Mouse (Mus musculus) liver, adult 2 months (tissue): ENCODE data around the gene Cks1brt. TPM values are rescaled to one million over a fixed set of nuclear protein-coding genes. Genes with fewer than 3 reads are reported as not detected.
A peak's percentile ranks its signal among the peaks of the same experiment; 100 is the strongest.
"Not testable (repeated sequence)": the region's sequence is repeated elsewhere in the genome, so short reads cannot be mapped to it uniquely, and the experiment has no call there.

ENCODE experiments used
- DNase-seq: peaks from one replicate; pipeline ENCODE4 v3.0.0-alpha.2; 2011; ENCODE audit warnings: low read depth, low spot score; ENCODE audit errors: extremely low read depth
- H3K27ac ChIP-seq: fragments of 200-500 bp; replicated peaks from 2 replicates; pipeline ENCODE4 v1.5.1; 2012; ENCODE audit warnings: low read depth, mild to moderate bottlenecking, control low read depth, inconsistent platforms, low read length; ENCODE audit not compliant: insufficient read depth
- H3K27me3 ChIP-seq: fragments of 200-500 bp; 2 replicates; pipeline ENCODE4 v1.6.1; 2012; ENCODE audit warnings: mild to moderate bottlenecking, moderate library complexity, low read length, inconsistent platforms; ENCODE audit not compliant: control insufficient read depth, insufficient read depth
- H3K36me3 ChIP-seq: fragments of 200-500 bp; 2 replicates; pipeline ENCODE4 v1.6.1; 2012; ENCODE audit warnings: low read length, inconsistent platforms; ENCODE audit not compliant: control insufficient read depth, insufficient read depth
- H3K4me1 ChIP-seq: fragments of 200-500 bp; 2 replicates; pipeline ENCODE4 v1.6.1; 2011; ENCODE audit warnings: low read length; ENCODE audit not compliant: control insufficient read depth, insufficient read depth
- H3K4me3 ChIP-seq: fragments of 200-500 bp; 2 replicates; pipeline ENCODE4 v1.5.1; 2011; ENCODE audit warnings: low read depth, mild to moderate bottlenecking, control low read depth, low read length, moderate library complexity; ENCODE audit not compliant: insufficient read depth
- H3K79me2 ChIP-seq: fragments of 200-500 bp; 2 replicates; pipeline ENCODE4 v1.6.1; 2012; ENCODE audit warnings: inconsistent platforms, mild to moderate bottlenecking, low read length, moderate library complexity; ENCODE audit not compliant: control insufficient read depth, insufficient read depth
- H3K9ac ChIP-seq: fragments of 200-500 bp; 2 replicates; pipeline ENCODE4 v1.6.1; 2012; ENCODE audit warnings: low read depth, mild to moderate bottlenecking, control low read depth, inconsistent platforms, low read length
- CTCF ChIP-seq: fragments of 200-500 bp; IDR thresholded peaks from 2 replicates; pipeline ENCODE4 v1.5.1; 2011; ENCODE audit warnings: low read depth, low read length, control low read depth
- POLR2A ChIP-seq: fragments of 200-500 bp; IDR thresholded peaks from 2 replicates; pipeline ENCODE4 v1.6.1; 2011; ENCODE audit warnings: low read length, control low read depth; ENCODE audit not compliant: insufficient read depth; ENCODE audit errors: extremely low read depth
- WGBS: fragments of 180-500 bp; shearing (Covaris S2); methylation state at CpG from one replicate; pipeline ENCODE4 v1.1.7; 2018; 5-methylcytosine and 5-hydroxymethylcytosine counted together
- polyA plus RNA-seq: library from polyadenylated mRNA; depleted of rRNA; stranded (reverse); fragments of >200 nt; gene quantifications from 2 replicates; pipeline ENCODE4 v1.2.3, GENCODE M21; 2012
- total RNA-seq: library from RNA; depleted of rRNA; stranded (reverse); fragments of >200 nt; gene quantifications from 2 replicates; pipeline ENCODE4 v1.2.3, GENCODE M21; 2014

Gene Cks1brt
- total and polyA plus RNA-seq, 2 experiments, result not detected

GRCm38 (mm10) chr8:85122995-85123394 lies 28.7 kb upstream of the Cks1brt start, which contains the start of gene Zfp791:
Gene Zfp791 (minus strand): TSS chr8:85123095.
- H3K27ac ChIP-seq, result no peak within 1 kb of the TSS
- H3K27me3 ChIP-seq, result no peaks in the 10 kb centered on the region
- no peaks in the 10 kb centered on the region; the same call in 1 of the 2 replicates for H3K4me1 ChIP-seq
- no peaks in the 10 kb centered on the region for H3K36me3 ChIP-seq
- DNase-seq, result no peak
- TF ChIP-seq CTCF (no peak), POLR2A (no peak)
- 90% methylated on average over 3 of the region's 3 CpGs for WGBS
- H3K79me2 ChIP-seq, result peaks cover 3% of the 10 kb centered on the region; the same call in 1 of the 2 replicates
- H3K4me3 ChIP-seq, result no peak within 1 kb of the TSS
- H3K9ac ChIP-seq, result no peak within 1 kb of the TSS

DNA sequence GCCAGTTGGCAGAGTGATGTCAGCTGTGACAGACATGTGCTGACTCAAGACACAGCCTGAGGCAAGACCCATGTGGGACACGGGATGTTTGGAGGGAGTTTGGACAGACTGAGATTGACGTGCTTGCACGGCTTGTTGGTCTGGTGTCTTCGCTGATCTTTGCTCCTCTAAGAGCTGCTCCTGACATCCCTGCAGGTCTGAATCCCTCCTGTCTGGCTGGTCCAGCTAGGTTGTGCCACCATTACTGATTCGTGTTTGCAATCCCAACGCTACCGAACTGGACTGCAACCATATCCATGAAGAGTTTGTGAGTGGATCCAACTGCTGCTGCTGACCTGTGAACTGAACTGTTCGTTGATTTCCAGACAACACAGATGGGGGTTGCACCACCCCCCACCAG lies 28.0 kb upstream of the Cks1brt start:
- DNase-seq, result no peak
- Histone ChIP-seq H3K79me2 (no peaks in the 10 kb centered on the region), H3K9ac (no peak overlapping the region), H3K36me3 (no peaks in the 10 kb centered on the region), H3K27ac (no peak overlapping the region), H3K4me1 (no peaks in the 10 kb centered on the region), H3K27me3 (no peaks in the 10 kb centered on the region), H3K4me3 (no peak overlapping the region)
- TF ChIP-seq CTCF (no peak), POLR2A (no peak)
- WGBS, result 97% methylated on average over 8 of the region's 8 CpGs

- 44% methylated on average over 1 of the region's 1 CpGs for WGBS
- TF ChIP-seq POLR2A, result no peak
- no peak for TF ChIP-seq CTCF
- no peak overlapping the region for H3K27ac ChIP-seq
- H3K27me3 ChIP-seq, result no peaks in the 10 kb centered on the region
- H3K4me3 ChIP-seq, result no peak overlapping the region
- H3K9ac ChIP-seq, result no peak overlapping the region
- H3K79me2 ChIP-seq, result no peaks in the 10 kb centered on the region
- H3K36me3 ChIP-seq, result no peaks in the 10 kb centered on the region
- DNase-seq, result peak; percentile 8
- H3K4me1 ChIP-seq, result peaks cover 4% of the 10 kb centered on the region; the same call in 1 of the 2 replicates
These were observed 19.4 kb upstream of the Cks1brt start for GRCm38 (mm10) chr8:85132335-85132734.

DNA sequence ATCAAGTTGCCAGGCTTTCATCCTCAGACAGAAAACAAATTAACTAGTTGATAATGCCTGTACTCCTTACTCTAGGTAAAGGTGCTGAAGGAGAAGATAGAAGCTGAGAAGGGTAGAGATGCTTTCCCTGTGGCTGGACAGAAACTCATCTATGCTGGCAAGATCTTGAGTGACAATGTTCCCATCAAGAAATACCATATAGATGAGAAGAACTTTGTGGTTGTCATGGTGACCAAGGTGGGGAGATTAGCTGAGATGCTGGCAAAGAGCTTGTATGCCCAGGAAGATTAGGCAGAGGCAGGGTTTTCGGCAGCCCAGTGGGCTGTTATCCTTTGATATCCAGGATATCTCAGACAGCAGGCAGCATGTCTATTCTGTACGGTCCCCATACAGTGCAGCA lies 16.0 kb upstream of the Cks1brt start:
- not testable (repeated sequence) for H3K36me3 ChIP-seq, H3K27me3 ChIP-seq, DNase-seq, H3K4me3 ChIP-seq, H3K9ac ChIP-seq, H3K4me1 ChIP-seq, H3K27ac ChIP-seq, H3K79me2 ChIP-seq
- WGBS, result 95% methylated on average over 2 of the region's 2 CpGs

DNA sequence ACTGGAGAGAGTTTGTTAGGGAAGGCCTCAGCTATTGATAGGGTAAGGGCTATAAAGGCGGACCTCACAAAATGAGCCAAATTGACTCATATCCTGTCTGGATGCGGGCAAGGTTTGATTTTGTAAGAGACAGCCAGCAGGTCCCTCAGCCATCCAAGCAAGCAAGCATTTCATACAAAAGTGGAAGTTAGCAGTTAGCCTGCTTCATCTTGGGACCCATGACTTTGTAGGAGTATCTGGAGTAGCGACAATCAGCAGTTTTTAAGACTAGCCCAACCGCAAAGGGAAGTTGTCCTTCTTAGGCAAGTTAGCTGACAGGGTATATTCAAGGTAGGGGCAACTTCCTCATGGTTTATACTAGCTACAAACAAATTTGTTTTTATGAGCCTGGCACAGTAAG lies 9.2 kb upstream of the Cks1brt start:
- H3K4me1 ChIP-seq, result peaks cover 2% of the 10 kb centered on the region; the same call in 1 of the 2 replicates
- no peak overlapping the region for H3K9ac ChIP-seq
- no peak overlapping the region for H3K4me3 ChIP-seq
- peak; percentile 54 for DNase-seq
- no peaks in the 10 kb centered on the region for H3K79me2 ChIP-seq
- TF ChIP-seq CTCF (no peak), POLR2A (no peak)
- no peaks in the 10 kb centered on the region for H3K27me3 ChIP-seq
- WGBS, result 92% methylated on average over 4 of the region's 4 CpGs
- H3K27ac ChIP-seq, result no peak overlapping the region
- H3K36me3 ChIP-seq, result no peaks in the 10 kb centered on the region

DNA sequence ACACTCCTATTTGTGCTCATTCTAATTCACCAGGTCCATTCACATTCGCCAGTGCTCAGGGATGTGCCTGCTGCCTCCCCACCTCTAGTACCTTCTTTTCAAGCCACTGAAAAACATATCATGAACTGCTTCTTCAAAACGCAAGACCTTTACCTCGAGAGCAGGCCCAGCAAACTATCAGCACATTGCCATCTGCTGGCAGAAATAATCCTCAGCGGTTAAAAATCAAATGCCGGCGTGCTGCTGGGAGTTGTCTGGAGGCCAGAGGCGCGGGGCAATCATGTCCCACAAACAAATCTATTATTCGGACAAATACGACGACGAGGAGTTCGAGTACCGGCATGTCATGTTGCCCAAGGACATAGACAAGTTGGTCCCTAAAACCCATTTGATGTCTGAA lies 19.6 kb downstream of the Cks1brt start:
- no peaks in the 10 kb centered on the region for H3K4me1 ChIP-seq
- H3K4me3 ChIP-seq, result no peak overlapping the region
- 9% methylated on average over 14 of the region's 14 CpGs for WGBS
- H3K27me3 ChIP-seq, result no peaks in the 10 kb centered on the region
- no peak overlapping the region for H3K9ac ChIP-seq
- DNase-seq, result peak; percentile 28
- TF ChIP-seq CTCF (peak; percentile 66), POLR2A (no peak)
- H3K36me3 ChIP-seq, result no peaks in the 10 kb centered on the region
- H3K79me2 ChIP-seq, result no peaks in the 10 kb centered on the region
- H3K27ac ChIP-seq, result no peak overlapping the region
